Mouse (Mus musculus): Measurements from ENCODE around the gene Adamts17. TPM values are rescaled to one million over a fixed set of nuclear protein-coding genes. Genes with fewer than 3 reads are reported as not detected.

The Adamts17 gene
- polyA plus RNA-seq, 1 experiment from 2014 or later = 3.3 TPM

DNA sequence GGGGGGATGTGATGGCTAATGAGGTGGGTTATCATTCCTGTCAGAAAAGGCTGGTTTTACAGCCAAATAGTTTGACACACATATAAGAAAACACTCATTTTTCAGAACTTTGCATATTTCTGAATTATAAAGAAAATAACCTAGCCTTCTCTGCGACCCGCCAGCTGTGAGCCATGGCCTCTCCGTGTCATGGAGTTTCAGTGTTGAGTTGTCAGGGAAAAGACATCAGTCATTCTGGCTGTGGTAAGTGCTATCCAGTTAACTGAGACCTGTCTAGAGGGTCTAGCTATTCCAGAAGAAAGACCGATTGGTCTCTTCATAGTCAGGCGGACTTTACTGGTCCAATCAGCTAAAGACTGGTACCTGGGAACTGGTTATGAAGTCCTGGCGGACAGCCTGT, 205.7 kb downstream of the Adamts17 start:
- Histone ChIP-seq H3K9me3 (ENCODE audit: control insufficient read depth, low read length) (no peaks in the 10 kb centered on the region), H3K36me3 (ENCODE audit: control insufficient read depth, insufficient read depth, low read length) (no peaks in the 10 kb centered on the region), H3K27ac (ENCODE audit: low read depth, low read length) (no peak overlapping the region), H3K9ac (ENCODE audit: low read depth, low read length) (no peak overlapping the region), H3K4me2 (ENCODE audit: low read length) (no peak overlapping the region), H3K4me1 (ENCODE audit: control insufficient read depth, insufficient read depth, low read depth, low read length) (no peaks in the 10 kb centered on the region), H3K4me3 (ENCODE audit: low read length) (no peak overlapping the region), H3K27me3 (replicated peaks; ENCODE audit: control insufficient read depth, insufficient read depth, low read length) (no peaks in the 10 kb centered on the region)
- no peak for ATAC-seq
- 99% methylated on average over 6 of the region's 6 CpGs for whole genome bisulfite sequencing

DNA sequence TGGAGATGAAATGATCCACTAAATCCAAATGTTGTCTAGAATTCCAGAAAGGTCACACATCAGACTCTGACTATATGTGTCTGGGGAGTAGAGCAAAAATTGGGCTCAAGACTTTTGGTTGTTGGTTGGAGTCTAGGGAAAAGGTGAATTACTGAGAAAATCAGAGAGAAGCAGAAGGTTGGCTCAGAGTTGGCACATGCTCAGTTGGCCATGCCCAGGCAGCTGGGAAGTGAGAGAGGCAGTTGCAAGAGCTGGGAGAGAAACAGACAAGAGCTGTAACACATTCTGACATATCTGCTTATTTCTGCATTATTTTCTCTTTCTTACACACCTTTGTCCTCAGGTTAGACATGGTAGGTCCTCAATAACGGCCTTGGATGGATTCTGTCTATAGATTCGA, 209.7 kb downstream of the Adamts17 start:
- Histone ChIP-seq H3K27ac (ENCODE audit: low read depth, low read length) (no peak overlapping the region), H3K9me3 (ENCODE audit: control insufficient read depth, low read length) (no peaks in the 10 kb centered on the region), H3K36me3 (ENCODE audit: control insufficient read depth, insufficient read depth, low read length) (no peaks in the 10 kb centered on the region), H3K4me3 (ENCODE audit: low read length) (no peak overlapping the region), H3K9ac (ENCODE audit: low read depth, low read length) (no peak overlapping the region), H3K27me3 (replicated peaks; ENCODE audit: control insufficient read depth, insufficient read depth, low read length) (no peaks in the 10 kb centered on the region), H3K4me1 (ENCODE audit: control insufficient read depth, insufficient read depth, low read depth, low read length) (no peaks in the 10 kb centered on the region), H3K4me2 (ENCODE audit: low read length) (no peak overlapping the region)
- no peak for ATAC-seq
- WGBS = 89% methylated on average over 2 of the region's 2 CpGs

DNA sequence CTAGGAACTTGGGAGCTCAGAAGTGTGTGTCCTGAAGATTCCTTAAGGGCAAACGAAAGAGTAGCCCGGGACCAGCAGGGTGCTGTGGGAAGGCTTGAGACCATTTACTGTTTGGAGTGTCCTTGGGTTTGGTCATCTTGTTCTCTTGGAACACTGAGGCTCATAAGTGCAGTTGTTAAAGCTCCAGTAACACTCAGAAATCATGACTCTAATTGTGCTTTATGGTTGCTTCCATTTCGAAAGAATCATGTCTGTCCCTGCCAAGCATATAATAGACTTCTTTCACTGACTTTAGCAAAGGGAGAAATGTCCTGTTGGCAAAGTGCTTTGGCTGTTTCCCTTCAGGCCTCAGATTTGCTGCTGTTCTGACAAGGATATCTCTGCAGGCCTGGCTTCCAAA, 210.9 kb downstream of the Adamts17 start:
- 91% methylated on average over 3 of the region's 3 CpGs for WGBS
- Histone ChIP-seq H3K4me2 (ENCODE audit: low read length) (no peak overlapping the region), H3K27me3 (replicated peaks; ENCODE audit: control insufficient read depth, insufficient read depth, low read length) (no peaks in the 10 kb centered on the region), H3K4me3 (ENCODE audit: low read length) (no peak overlapping the region), H3K4me1 (ENCODE audit: control insufficient read depth, insufficient read depth, low read depth, low read length) (no peaks in the 10 kb centered on the region), H3K9ac (ENCODE audit: low read depth, low read length) (no peak overlapping the region), H3K9me3 (ENCODE audit: control insufficient read depth, low read length) (no peaks in the 10 kb centered on the region), H3K36me3 (ENCODE audit: control insufficient read depth, insufficient read depth, low read length) (no peaks in the 10 kb centered on the region), H3K27ac (ENCODE audit: low read depth, low read length) (no peak overlapping the region)
- no peak for ATAC-seq

DNA sequence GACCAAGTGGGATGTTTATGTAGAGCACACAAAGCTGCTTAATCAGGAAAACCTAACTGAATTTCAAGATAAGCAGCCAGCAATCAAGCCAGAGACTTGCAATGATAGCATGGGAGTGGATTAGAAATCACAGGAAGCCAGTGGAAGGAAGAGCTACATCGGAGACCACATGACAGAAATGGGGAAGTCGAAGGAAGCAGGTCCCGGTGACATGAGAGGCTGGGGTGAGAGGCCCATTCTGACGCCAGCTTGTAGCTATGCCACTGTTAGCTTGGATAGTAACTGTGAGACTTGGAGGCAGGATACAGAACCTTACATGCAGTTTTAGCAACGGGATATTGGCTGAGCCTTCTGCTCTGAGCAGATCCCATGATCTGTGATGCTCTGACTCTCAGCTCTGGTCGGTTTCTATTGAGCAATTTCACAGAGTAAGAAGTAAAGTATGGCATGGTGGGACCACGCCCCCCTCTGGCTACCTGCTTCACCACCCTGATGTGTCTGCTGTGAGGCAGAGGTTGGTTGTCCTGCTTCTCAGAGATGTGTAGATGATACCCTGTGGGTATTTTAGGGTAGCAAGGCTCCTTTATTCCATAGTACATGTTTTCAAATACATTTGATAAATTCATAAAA, 211.7 kb downstream of the Adamts17 start:
- no peak for ATAC-seq
- H3K27me3 ChIP-seq (replicated peaks; ENCODE audit: control insufficient read depth, insufficient read depth, low read length) = no peaks in the 10 kb centered on the region
- WGBS = 81% methylated on average over 7 of the region's 7 CpGs
- H3K4me1 ChIP-seq (ENCODE audit: control insufficient read depth, insufficient read depth, low read depth, low read length) = no peaks in the 10 kb centered on the region
- H3K4me3 ChIP-seq (ENCODE audit: low read length) = no peak overlapping the region
- no peaks in the 10 kb centered on the region for H3K36me3 ChIP-seq (ENCODE audit: control insufficient read depth, insufficient read depth, low read length)
- no peaks in the 10 kb centered on the region for H3K9me3 ChIP-seq (ENCODE audit: control insufficient read depth, low read length)
- H3K9ac ChIP-seq (ENCODE audit: low read depth, low read length) = no peak overlapping the region
- H3K4me2 ChIP-seq (ENCODE audit: low read length) = no peak overlapping the region
- H3K27ac ChIP-seq (ENCODE audit: low read depth, low read length) = no peak overlapping the region

DNA sequence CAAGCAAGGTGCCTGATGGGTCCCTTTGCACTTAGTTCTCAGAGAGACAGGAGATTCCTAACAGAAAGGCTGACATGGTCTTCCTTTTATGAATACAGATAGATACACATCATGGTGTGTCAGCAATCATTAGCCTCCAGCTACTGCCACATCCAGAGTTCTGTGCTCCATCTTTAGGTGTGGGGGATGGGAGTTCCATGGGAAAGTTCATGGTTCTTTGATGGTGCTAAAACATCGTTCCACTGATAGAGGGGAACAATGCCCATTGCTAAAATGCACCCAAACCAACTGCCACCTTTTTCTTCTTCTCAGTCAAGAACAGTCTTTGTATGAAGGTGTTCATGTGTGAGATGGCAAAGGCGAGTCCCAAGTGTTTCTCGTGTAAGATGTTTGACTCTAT, 215.3 kb downstream of the Adamts17 start:
- Histone ChIP-seq H3K36me3 (ENCODE audit: control insufficient read depth, insufficient read depth, low read length) (no peaks in the 10 kb centered on the region), H3K9me3 (ENCODE audit: control insufficient read depth, low read length) (no peaks in the 10 kb centered on the region), H3K9ac (ENCODE audit: low read depth, low read length) (no peak overlapping the region), H3K4me2 (ENCODE audit: low read length) (no peak overlapping the region), H3K27ac (ENCODE audit: low read depth, low read length) (no peak overlapping the region), H3K4me3 (ENCODE audit: low read length) (no peak overlapping the region), H3K4me1 (ENCODE audit: control insufficient read depth, insufficient read depth, low read depth, low read length) (no peaks in the 10 kb centered on the region), H3K27me3 (replicated peaks; ENCODE audit: control insufficient read depth, insufficient read depth, low read length) (no peaks in the 10 kb centered on the region)
- no peak for ATAC-seq
- 94% methylated on average over 3 of the region's 3 CpGs for WGBS

DNA sequence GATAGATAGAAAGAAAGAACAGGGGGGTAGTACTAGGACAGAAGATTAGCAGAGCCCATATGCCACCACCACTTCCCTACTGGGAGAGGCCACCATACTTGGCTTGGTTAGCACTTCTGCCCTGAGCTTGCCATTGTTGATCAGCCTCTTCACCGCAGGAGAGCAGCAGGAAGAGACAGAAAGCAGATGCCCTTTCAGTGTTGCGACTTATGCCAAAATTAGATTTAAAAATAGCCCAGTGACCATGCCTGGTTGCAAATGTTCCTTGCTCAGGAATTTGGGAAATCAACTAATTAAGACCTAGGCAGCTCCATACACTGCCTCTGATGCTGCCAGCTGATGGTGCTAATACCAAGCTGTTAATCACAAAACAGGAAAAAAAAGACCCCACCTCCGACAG, 216.0 kb downstream of the Adamts17 start:
- Histone ChIP-seq H3K9me3 (ENCODE audit: control insufficient read depth, low read length) (no peaks in the 10 kb centered on the region), H3K4me1 (ENCODE audit: control insufficient read depth, insufficient read depth, low read depth, low read length) (no peaks in the 10 kb centered on the region), H3K4me3 (ENCODE audit: low read length) (no peak overlapping the region), H3K36me3 (ENCODE audit: control insufficient read depth, insufficient read depth, low read length) (no peaks in the 10 kb centered on the region), H3K9ac (ENCODE audit: low read depth, low read length) (no peak overlapping the region), H3K4me2 (ENCODE audit: low read length) (no peak overlapping the region), H3K27ac (ENCODE audit: low read depth, low read length) (no peak overlapping the region), H3K27me3 (replicated peaks; ENCODE audit: control insufficient read depth, insufficient read depth, low read length) (no peaks in the 10 kb centered on the region)
- 65% methylated on average over 3 of the region's 3 CpGs for WGBS
- peak; percentile 84; the same call in 1 of the 2 replicates for ATAC-seq

DNA sequence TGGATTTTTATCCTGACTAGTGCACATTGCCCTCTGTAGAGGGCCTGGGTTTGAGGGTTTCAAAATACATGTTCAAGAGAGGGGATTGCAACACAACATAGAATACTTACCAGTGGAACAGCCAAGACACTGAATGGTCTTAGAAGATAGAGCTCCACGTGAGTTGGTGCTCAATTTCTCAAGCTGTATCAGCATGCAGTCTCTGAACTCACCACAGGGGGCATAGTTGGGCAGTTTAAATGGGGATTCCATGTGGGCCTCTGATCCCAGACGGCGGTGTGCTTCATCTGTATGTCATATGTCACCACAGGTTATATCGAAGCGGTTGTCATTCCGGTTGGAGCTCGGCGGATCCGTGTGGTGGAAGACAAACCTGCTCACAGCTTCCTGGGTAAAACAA, 222.2 kb downstream of the Adamts17 start:
- H3K4me2 ChIP-seq (ENCODE audit: low read length) = no peak overlapping the region
- H3K27ac ChIP-seq (ENCODE audit: low read depth, low read length) = no peak overlapping the region
- WGBS = 81% methylated on average over 9 of the region's 9 CpGs
- H3K9ac ChIP-seq (ENCODE audit: low read depth, low read length) = no peak overlapping the region
- H3K4me1 ChIP-seq (ENCODE audit: control insufficient read depth, insufficient read depth, low read depth, low read length) = no peaks in the 10 kb centered on the region
- H3K27me3 ChIP-seq (replicated peaks; ENCODE audit: control insufficient read depth, insufficient read depth, low read length) = no peaks in the 10 kb centered on the region
- no peaks in the 10 kb centered on the region for H3K36me3 ChIP-seq (ENCODE audit: control insufficient read depth, insufficient read depth, low read length)
- ATAC-seq = no peak
- H3K9me3 ChIP-seq (ENCODE audit: control insufficient read depth, low read length) = no peaks in the 10 kb centered on the region
- H3K4me3 ChIP-seq (ENCODE audit: low read length) = no peak overlapping the region

DNA sequence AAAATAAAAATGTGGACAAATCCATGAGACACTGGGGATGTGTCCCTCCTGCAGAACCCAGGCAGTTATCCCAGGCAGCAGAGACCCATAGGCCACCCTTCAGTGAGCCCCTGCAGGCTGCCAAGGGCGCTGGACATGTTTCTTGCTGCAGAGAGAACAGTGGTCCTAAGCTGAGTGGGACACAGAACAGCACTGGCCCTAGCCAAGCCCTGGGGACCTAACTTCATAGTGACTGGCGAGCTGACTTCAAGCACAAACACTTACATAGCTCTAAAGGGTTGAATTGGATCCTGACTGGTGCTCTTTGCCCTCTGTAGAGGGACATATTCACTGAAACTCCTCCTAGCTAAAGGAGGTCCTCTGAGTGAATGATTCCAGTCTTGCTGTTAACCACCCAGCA, 223.0 kb downstream of the Adamts17 start:
- H3K9ac ChIP-seq (ENCODE audit: low read depth, low read length) = no peak overlapping the region

DNA sequence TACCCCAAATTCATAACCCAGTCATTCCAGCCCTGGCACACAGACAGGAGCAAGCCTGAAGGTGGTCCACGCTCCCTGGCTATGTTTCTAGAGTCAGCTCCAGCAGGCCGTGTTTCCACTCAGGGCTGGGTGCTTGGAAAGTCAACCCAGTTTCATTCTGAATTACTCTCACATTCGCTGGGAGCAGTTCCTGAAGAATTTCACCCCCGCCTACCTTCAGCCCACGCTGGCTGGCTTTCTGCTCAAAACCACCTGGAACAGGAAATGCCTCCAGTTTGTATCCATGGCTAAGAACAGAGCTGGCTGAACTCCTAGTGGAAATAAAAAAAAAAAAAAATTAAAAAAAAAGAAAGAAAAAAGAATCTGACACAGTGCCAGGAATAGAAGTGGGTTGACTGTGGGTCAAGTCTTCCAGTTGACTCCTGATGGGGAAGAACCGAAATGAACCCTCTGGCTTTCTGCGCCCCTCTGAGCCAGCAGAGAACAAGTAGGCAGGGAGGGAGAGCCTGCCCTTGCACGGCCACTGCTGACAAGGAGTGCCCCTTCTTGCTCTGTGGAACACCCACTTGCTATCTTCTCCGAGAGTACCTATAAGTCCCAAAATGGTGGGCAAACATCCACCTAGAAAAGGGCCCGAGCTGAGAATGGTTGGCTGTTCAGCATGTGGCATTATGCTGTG, 225.2 kb downstream of the Adamts17 start:
- Histone ChIP-seq H3K27me3 (replicated peaks; ENCODE audit: control insufficient read depth, insufficient read depth, low read length) (no peaks in the 10 kb centered on the region), H3K9ac (ENCODE audit: low read depth, low read length) (no peak overlapping the region), H3K27ac (ENCODE audit: low read depth, low read length) (no peak overlapping the region), H3K4me1 (ENCODE audit: control insufficient read depth, insufficient read depth, low read depth, low read length) (no peaks in the 10 kb centered on the region), H3K9me3 (ENCODE audit: control insufficient read depth, low read length) (no peaks in the 10 kb centered on the region), H3K4me3 (ENCODE audit: low read length) (no peak overlapping the region), H3K4me2 (ENCODE audit: low read length) (no peak overlapping the region), H3K36me3 (ENCODE audit: control insufficient read depth, insufficient read depth, low read length) (no peaks in the 10 kb centered on the region)
- ATAC-seq = no peak
- WGBS = 83% methylated on average over 10 of the region's 10 CpGs

More for the DNA sequence above, 223.0 kb downstream of the Adamts17 start:
- H3K9me3 ChIP-seq (ENCODE audit: control insufficient read depth, low read length) = no peaks in the 10 kb centered on the region
- H3K36me3 ChIP-seq (ENCODE audit: control insufficient read depth, insufficient read depth, low read length) = no peaks in the 10 kb centered on the region
- no peak overlapping the region for H3K4me2 ChIP-seq (ENCODE audit: low read length)
- ATAC-seq = no peak
- WGBS = 69% methylated on average over 2 of the region's 2 CpGs
- H3K4me3 ChIP-seq (ENCODE audit: low read length) = no peak overlapping the region
- H3K27ac ChIP-seq (ENCODE audit: low read depth, low read length) = no peak overlapping the region
- H3K27me3 ChIP-seq (replicated peaks; ENCODE audit: control insufficient read depth, insufficient read depth, low read length) = no peaks in the 10 kb centered on the region
- no peaks in the 10 kb centered on the region for H3K4me1 ChIP-seq (ENCODE audit: control insufficient read depth, insufficient read depth, low read depth, low read length)
